Mouse (Mus musculus): ENCODE data around the gene Rab13. TPM values are rescaled to one million over a fixed set of nuclear protein-coding genes. Genes with fewer than 3 reads are reported as not detected.
"Not testable (repeated sequence)": the region's sequence is repeated elsewhere in the genome, so short reads cannot be mapped to it uniquely, and the experiment has no call there.

Gene Rab13
- total RNA-seq, 1 experiment from 2014 or later, result 5.8 TPM

GRCm38 (mm10) chr3:90253174-90253573, 39.7 kb downstream of the Rab13 start:
- not testable (repeated sequence) for ATAC-seq (replicated peaks in 1 of 2; ENCODE audit: insufficient read depth in 1 of 2, low FRiP score in 2 of 2, low TSS enrichment in 1 of 2, low read depth in 1 of 2, poor library complexity in 2 of 2, severe bottlenecking in 2 of 2)

GRCm38 (mm10) chr3:90253653-90254418, 40.3 kb downstream of the Rab13 start, which contains the start of gene Crtc2:
Gene Crtc2, plus strand, starts transcription at chr3:90254163.
- ATAC-seq (replicated peaks in 1 of 2; ENCODE audit: insufficient read depth in 1 of 2, low FRiP score in 2 of 2, low TSS enrichment in 1 of 2, low read depth in 1 of 2, poor library complexity in 2 of 2, severe bottlenecking in 2 of 2), result peak; percentile 96 to 97

GRCm38 (mm10) chr3:90254419-90255193, 41.1 kb downstream of the Rab13 start:
- ATAC-seq (replicated peaks in 1 of 2; ENCODE audit: insufficient read depth in 1 of 2, low FRiP score in 2 of 2, low TSS enrichment in 1 of 2, low read depth in 1 of 2, poor library complexity in 2 of 2, severe bottlenecking in 2 of 2), result peak in 1 of 2 experiments; percentile 46; a peak in 2 of 4 replicates

GRCm38 (mm10) chr3:90255194-90255565, 41.7 kb downstream of the Rab13 start:
- ATAC-seq (replicated peaks in 1 of 2; ENCODE audit: insufficient read depth in 1 of 2, low FRiP score in 2 of 2, low TSS enrichment in 1 of 2, low read depth in 1 of 2, poor library complexity in 2 of 2, severe bottlenecking in 2 of 2), result no peak

- no peak for ATAC-seq (replicated peaks in 1 of 2; ENCODE audit: insufficient read depth in 1 of 2, low FRiP score in 2 of 2, low TSS enrichment in 1 of 2, low read depth in 1 of 2, poor library complexity in 2 of 2, severe bottlenecking in 2 of 2)
Observed at GRCm38 (mm10) chr3:90255784-90256353, 42.4 kb downstream of the Rab13 start.

- ATAC-seq (replicated peaks in 1 of 2; ENCODE audit: insufficient read depth in 1 of 2, low FRiP score in 2 of 2, low TSS enrichment in 1 of 2, low read depth in 1 of 2, poor library complexity in 2 of 2, severe bottlenecking in 2 of 2), result no peak
Observed at GRCm38 (mm10) chr3:90256731-90257530, 43.4 kb downstream of the Rab13 start.

GRCm38 (mm10) chr3:90258521-90258920, 45.0 kb downstream of the Rab13 start:
- ATAC-seq (replicated peaks in 1 of 2; ENCODE audit: insufficient read depth in 1 of 2, low FRiP score in 2 of 2, low TSS enrichment in 1 of 2, low read depth in 1 of 2, poor library complexity in 2 of 2, severe bottlenecking in 2 of 2), result no peak

GRCm38 (mm10) chr3:90263121-90263771, 49.8 kb downstream of the Rab13 start:
- no peak for ATAC-seq (replicated peaks in 1 of 2; ENCODE audit: insufficient read depth in 1 of 2, low FRiP score in 2 of 2, low TSS enrichment in 1 of 2, low read depth in 1 of 2, poor library complexity in 2 of 2, severe bottlenecking in 2 of 2)

- ATAC-seq (replicated peaks in 1 of 2; ENCODE audit: insufficient read depth in 1 of 2, low FRiP score in 2 of 2, low TSS enrichment in 1 of 2, low read depth in 1 of 2, poor library complexity in 2 of 2, severe bottlenecking in 2 of 2), result peak; percentile 18 to 26
Observed at GRCm38 (mm10) chr3:90264687-90265033, 51.2 kb downstream of the Rab13 start.

- ATAC-seq (replicated peaks in 1 of 2; ENCODE audit: insufficient read depth in 1 of 2, low FRiP score in 2 of 2, low TSS enrichment in 1 of 2, low read depth in 1 of 2, poor library complexity in 2 of 2, severe bottlenecking in 2 of 2), result peak; percentile 74 to 79
Observed at GRCm38 (mm10) chr3:90265034-90265931, 51.8 kb downstream of the Rab13 start, which contains the start of gene Dennd4b. Gene Dennd4b, plus strand, starts transcription at chr3:90265185.

- peak; percentile 42 to 50 for ATAC-seq (replicated peaks in 1 of 2; ENCODE audit: insufficient read depth in 1 of 2, low FRiP score in 2 of 2, low TSS enrichment in 1 of 2, low read depth in 1 of 2, poor library complexity in 2 of 2, severe bottlenecking in 2 of 2)
Observed at GRCm38 (mm10) chr3:90265932-90266741, 52.6 kb downstream of the Rab13 start.

- no peak for ATAC-seq (replicated peaks in 1 of 2; ENCODE audit: insufficient read depth in 1 of 2, low FRiP score in 2 of 2, low TSS enrichment in 1 of 2, low read depth in 1 of 2, poor library complexity in 2 of 2, severe bottlenecking in 2 of 2)
Observed at GRCm38 (mm10) chr3:90266901-90267775, 53.6 kb downstream of the Rab13 start.

GRCm38 (mm10) chr3:90268190-90268589, 54.7 kb downstream of the Rab13 start:
- no peak for ATAC-seq (replicated peaks in 1 of 2; ENCODE audit: insufficient read depth in 1 of 2, low FRiP score in 2 of 2, low TSS enrichment in 1 of 2, low read depth in 1 of 2, poor library complexity in 2 of 2, severe bottlenecking in 2 of 2)

GRCm38 (mm10) chr3:90268971-90269370, 55.5 kb downstream of the Rab13 start:
- no peak for ATAC-seq (replicated peaks in 1 of 2; ENCODE audit: insufficient read depth in 1 of 2, low FRiP score in 2 of 2, low TSS enrichment in 1 of 2, low read depth in 1 of 2, poor library complexity in 2 of 2, severe bottlenecking in 2 of 2)

Data from hematopoietic stem cell, adult 5-6 weeks (primary cell).